Mouse (Mus musculus) intestine, embryonic 16.5 days (tissue): ENCODE data around the gene Abcb5. TPM values are rescaled to one million over a fixed set of nuclear protein-coding genes. Genes with fewer than 3 reads are reported as not detected.
"Not testable (repeated sequence)": the region's sequence is repeated elsewhere in the genome, so short reads cannot be mapped to it uniquely, and the experiment has no call there.

Experiments used
- ATAC-seq: fragments of 200-750 bp; cut with Nextera tagmentation; 2 replicates; pipeline ENCODE4 v1.8.0; 2017; ENCODE audit warnings: moderate TSS enrichment, moderate library complexity
- H3K27ac ChIP-seq: fragments of 300-500 bp; sonication (generic); 2 replicates; pipeline ENCODE4 v1.5.1; 2014; ENCODE audit warnings: mild to moderate bottlenecking, low read length
- H3K27me3 ChIP-seq: fragments of 300-500 bp; sonication (generic); replicated peaks from 2 replicates; pipeline ENCODE4 v1.6.1; 2014; ENCODE audit warnings: low read length, control low read depth, mixed read lengths; ENCODE audit not compliant: control insufficient read depth, insufficient read depth
- H3K36me3 ChIP-seq: fragments of 300-500 bp; sonication (generic); 2 replicates; pipeline ENCODE4 v1.6.1; 2014; ENCODE audit warnings: low read length, control low read depth; ENCODE audit not compliant: control insufficient read depth, insufficient read depth
- H3K4me1 ChIP-seq: fragments of 300-500 bp; sonication (generic); 2 replicates; pipeline ENCODE4 v1.6.1; 2014; ENCODE audit warnings: low read length, control low read depth, mixed read lengths; ENCODE audit not compliant: control insufficient read depth, insufficient read depth
- H3K4me2 ChIP-seq: fragments of 300-500 bp; sonication (generic); 2 replicates; pipeline ENCODE4 v1.6.1; 2014; ENCODE audit warnings: low read depth, low read length, control low read depth
- H3K4me3 ChIP-seq: fragments of 300-500 bp; sonication (generic); 2 replicates; pipeline ENCODE4 v1.5.1; 2014; ENCODE audit warnings: mild to moderate bottlenecking, low read length
- H3K9ac ChIP-seq: fragments of 300-500 bp; sonication (generic); 2 replicates; pipeline ENCODE4 v1.6.1; 2014; ENCODE audit warnings: low read depth, low read length
- H3K9me3 ChIP-seq: fragments of 300-500 bp; sonication (generic); 2 replicates; pipeline ENCODE4 v1.6.1; 2016; ENCODE audit warnings: low read length, control low read depth; ENCODE audit not compliant: control insufficient read depth
- WGBS: fragments of 180-500 bp; shearing (Covaris S2); extraction: QIAGEN DNeasy Blood & Tissue Kit; methylation state at CpG from one replicate; pipeline ENCODE4 v1.1.7; 2014; 5-methylcytosine and 5-hydroxymethylcytosine counted together
- polyA plus RNA-seq: library from polyadenylated mRNA; unstranded; fragments of >200 nt; fragmentation: Nextera tagmentation; extraction: Ambion mirVana; gene quantifications from 2 replicates; pipeline ENCODE4 v1.2.1, GENCODE M21; 2015

The Abcb5 gene
- not detected in 2 replicates for polyA plus RNA-seq

GRCm38 (mm10) chr12:118966321-118966720 is at the start of gene Abcb5:
Gene Abcb5, minus strand, starts transcription at chr12:118966421.
- no peak within 1 kb of the TSS for H3K4me2 ChIP-seq
- WGBS: 78% methylated on average over 4 of the region's 4 CpGs
- H3K27ac ChIP-seq: no peak within 1 kb of the TSS
- no peaks in the 10 kb centered on the region for H3K4me1 ChIP-seq
- no peak for ATAC-seq
- H3K27me3 ChIP-seq: no peaks in the 10 kb centered on the region
- H3K36me3 ChIP-seq: no peaks in the 10 kb centered on the region
- H3K9me3 ChIP-seq: no peaks in the 10 kb centered on the region
- no peak within 1 kb of the TSS for H3K9ac ChIP-seq
- H3K4me3 ChIP-seq: no peak within 1 kb of the TSS

- 68% methylated on average over 2 of the region's 2 CpGs for WGBS
- H3K27ac ChIP-seq: no peak overlapping the region
Observed at GRCm38 (mm10) chr12:118999230-118999629, 33.0 kb upstream of the Abcb5 start.

GRCm38 (mm10) chr12:118994328-118995166 is 28.3 kb upstream of the Abcb5 start:
- no peaks in the 10 kb centered on the region for H3K27me3 ChIP-seq
- H3K4me1 ChIP-seq: no peaks in the 10 kb centered on the region
- 66% methylated on average over 1 of the region's 1 CpGs for WGBS
- peak; percentile 56 for ATAC-seq
- no peak overlapping the region for H3K4me3 ChIP-seq
- no peak overlapping the region for H3K4me2 ChIP-seq
- no peak overlapping the region for H3K9ac ChIP-seq
- no peaks in the 10 kb centered on the region for H3K9me3 ChIP-seq
- H3K36me3 ChIP-seq: no peaks in the 10 kb centered on the region
- no peak overlapping the region for H3K27ac ChIP-seq

More at GRCm38 (mm10) chr12:118999230-118999629, 33.0 kb upstream of the Abcb5 start:
- Histone ChIP-seq H3K4me2 (no peak overlapping the region), H3K27me3 (no peaks in the 10 kb centered on the region), H3K4me1 (no peaks in the 10 kb centered on the region), H3K4me3 (no peak overlapping the region), H3K36me3 (no peaks in the 10 kb centered on the region), H3K9me3 (no peaks in the 10 kb centered on the region), H3K9ac (no peak overlapping the region)
- ATAC-seq: no peak

- Histone ChIP-seq H3K27me3 (no peaks in the 10 kb centered on the region), H3K4me1 (no peaks in the 10 kb centered on the region), H3K4me2 (no peak overlapping the region), H3K9ac (no peak overlapping the region), H3K27ac (no peak overlapping the region), H3K36me3 (no peaks in the 10 kb centered on the region), H3K9me3 (no peaks in the 10 kb centered on the region), H3K4me3 (no peak overlapping the region)
- no peak for ATAC-seq
- WGBS: 68% methylated on average over 1 of the region's 1 CpGs
Observed at GRCm38 (mm10) chr12:118984852-118985251, 18.6 kb upstream of the Abcb5 start.

GRCm38 (mm10) chr12:118930386-118931318 is 35.6 kb downstream of the Abcb5 start:
- WGBS: 24% methylated on average over 13 of the region's 13 CpGs
- Histone ChIP-seq H3K9me3 (no peaks in the 10 kb centered on the region), H3K4me1 (no peaks in the 10 kb centered on the region), H3K4me2 (no peak overlapping the region), H3K36me3 (no peaks in the 10 kb centered on the region), H3K4me3 (no peak overlapping the region), H3K27ac (no peak overlapping the region), H3K27me3 (no peaks in the 10 kb centered on the region), H3K9ac (no peak overlapping the region)
- peak; percentile 74 for ATAC-seq

GRCm38 (mm10) chr12:118926813-118927281 is 39.4 kb downstream of the Abcb5 start:
- Histone ChIP-seq H3K4me3 (no peak overlapping the region), H3K9ac (no peak overlapping the region), H3K27me3 (no peaks in the 10 kb centered on the region), H3K9me3 (no peaks in the 10 kb centered on the region), H3K4me1 (no peaks in the 10 kb centered on the region), H3K4me2 (peak overlapping the region; percentile 42; the same call in 1 of the 2 replicates), H3K36me3 (no peaks in the 10 kb centered on the region), H3K27ac (no peak overlapping the region)
- ATAC-seq: peak; percentile 67
- WGBS: 19% methylated on average over 13 of the region's 13 CpGs

- not testable (repeated sequence) for H3K4me3 ChIP-seq, H3K27me3 ChIP-seq, H3K9me3 ChIP-seq, H3K36me3 ChIP-seq, H3K27ac ChIP-seq, H3K4me2 ChIP-seq, H3K9ac ChIP-seq, H3K4me1 ChIP-seq, ATAC-seq
- WGBS: 48% methylated on average over 1 of the region's 1 CpGs
Observed at GRCm38 (mm10) chr12:118923874-118924273, 42.3 kb downstream of the Abcb5 start.

GRCm38 (mm10) chr12:118917771-118918170 is 48.5 kb downstream of the Abcb5 start:
- Histone ChIP-seq H3K9ac (no peak overlapping the region), H3K4me3 (no peak overlapping the region), H3K9me3 (no peaks in the 10 kb centered on the region), H3K27me3 (no peaks in the 10 kb centered on the region), H3K4me1 (no peaks in the 10 kb centered on the region), H3K36me3 (no peaks in the 10 kb centered on the region), H3K27ac (no peak overlapping the region), H3K4me2 (no peak overlapping the region)
- 60% methylated on average over 1 of the region's 1 CpGs for WGBS
- no peak for ATAC-seq

- ATAC-seq: no peak
- no peaks in the 10 kb centered on the region for H3K4me1 ChIP-seq
- H3K9me3 ChIP-seq: no peaks in the 10 kb centered on the region
- no peaks in the 10 kb centered on the region for H3K27me3 ChIP-seq
- no peak overlapping the region for H3K4me2 ChIP-seq
- WGBS: 67% methylated on average over 2 of the region's 2 CpGs
- H3K9ac ChIP-seq: no peak overlapping the region
- no peaks in the 10 kb centered on the region for H3K36me3 ChIP-seq
- H3K4me3 ChIP-seq: no peak overlapping the region
- H3K27ac ChIP-seq: no peak overlapping the region
Observed at GRCm38 (mm10) chr12:118910360-118910759, 55.9 kb downstream of the Abcb5 start.
